Mouse (Mus musculus) adrenal gland, postnatal 25 days (tissue): ENCODE results near the gene Rab23. TPM values are rescaled to one million over a fixed set of nuclear protein-coding genes. Genes with fewer than 3 reads are reported as not detected.
A peak's percentile ranks its signal among the peaks of the same experiment; 100 is the strongest.
"Not testable (repeated sequence)": the region's sequence is repeated elsewhere in the genome, so short reads cannot be mapped to it uniquely, and the experiment has no call there.

Source experiments
- DNase-seq: peaks from one replicate; pipeline ENCODE4 v3.0.0; 2021; ENCODE audit warnings: mixed read lengths
- total RNA-seq: library from RNA; stranded (reverse); gene quantifications from 2 replicates; pipeline ENCODE4 v1.2.3, GENCODE M21; 2021

Gene Rab23
- total RNA-seq, 1 experiment from 2014 or later, result 17.6 TPM

DNA sequence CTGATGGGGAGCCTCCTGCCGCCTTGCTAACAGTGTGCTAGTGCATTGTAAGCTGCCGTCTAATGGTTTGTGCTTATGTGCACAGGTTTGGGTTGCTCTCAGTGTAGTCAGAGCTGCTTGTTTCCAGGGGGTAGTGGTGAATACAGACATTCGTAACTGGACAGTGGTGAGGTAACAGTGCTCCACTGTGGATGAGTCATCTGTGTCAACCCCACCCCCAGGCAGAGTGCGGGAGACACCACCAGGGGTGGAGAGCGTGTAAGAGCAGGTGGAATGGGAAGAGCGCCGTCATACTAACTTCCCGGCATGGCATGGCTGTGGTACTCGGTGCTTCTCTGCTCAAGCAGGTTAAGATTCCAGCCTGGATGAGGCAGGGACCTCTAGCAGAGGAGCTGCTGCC is 13.4 kb downstream of the Rab23 start:
- DNase-seq, result no peak

DNA sequence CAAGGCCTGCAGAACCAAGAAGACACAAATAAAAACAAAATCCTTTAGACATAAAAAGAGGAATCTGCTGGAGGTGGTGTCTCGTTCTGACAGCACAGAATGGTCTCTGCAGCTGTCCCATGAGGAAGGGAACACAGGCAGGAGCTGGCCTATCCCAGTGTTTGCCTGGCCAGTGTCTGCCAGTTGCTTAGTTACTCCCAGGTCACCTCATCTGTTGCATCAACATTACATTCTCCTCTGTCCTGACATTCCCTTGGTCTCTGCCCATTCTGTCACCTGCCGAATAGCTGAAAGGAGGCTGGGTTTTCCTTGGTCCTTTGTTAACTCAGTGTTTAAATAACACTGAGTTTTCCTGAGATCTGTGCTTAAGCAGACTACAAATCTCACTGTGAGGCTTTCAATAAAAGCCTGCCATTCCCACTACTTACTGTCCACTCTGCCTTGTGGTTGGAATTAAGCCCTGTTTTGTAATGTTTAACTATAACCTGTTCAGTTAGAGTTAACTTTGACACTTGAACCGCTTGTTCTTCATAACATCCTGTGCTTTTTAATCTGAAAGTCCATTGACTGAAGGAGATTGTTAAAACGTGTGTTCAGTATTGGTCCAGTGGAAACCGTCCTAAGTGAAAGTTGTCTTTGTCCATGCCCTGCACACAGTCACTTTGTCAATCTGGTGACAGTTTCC is 14.5 kb downstream of the Rab23 start:
- DNase-seq, result no peak

DNA sequence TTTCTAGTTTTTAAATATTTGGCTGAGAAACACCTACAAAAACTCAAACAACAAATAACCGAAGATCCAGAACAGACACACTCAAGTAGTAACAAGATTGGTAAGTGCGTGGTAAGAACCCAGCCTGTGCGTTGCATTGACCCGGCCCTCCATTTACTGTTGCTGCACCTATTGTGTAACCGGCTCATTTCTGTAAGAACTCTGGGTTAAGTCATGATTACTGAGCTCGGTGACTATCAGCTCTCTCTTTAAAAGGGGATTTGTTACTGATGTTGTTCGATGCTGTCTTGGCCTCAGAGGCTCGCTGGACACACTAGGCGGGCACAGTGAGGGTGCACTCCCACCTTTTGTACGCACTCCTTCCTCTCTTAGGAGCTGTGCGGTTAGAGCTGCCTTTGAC is 18.6 kb downstream of the Rab23 start:
- DNase-seq, result no peak

DNA sequence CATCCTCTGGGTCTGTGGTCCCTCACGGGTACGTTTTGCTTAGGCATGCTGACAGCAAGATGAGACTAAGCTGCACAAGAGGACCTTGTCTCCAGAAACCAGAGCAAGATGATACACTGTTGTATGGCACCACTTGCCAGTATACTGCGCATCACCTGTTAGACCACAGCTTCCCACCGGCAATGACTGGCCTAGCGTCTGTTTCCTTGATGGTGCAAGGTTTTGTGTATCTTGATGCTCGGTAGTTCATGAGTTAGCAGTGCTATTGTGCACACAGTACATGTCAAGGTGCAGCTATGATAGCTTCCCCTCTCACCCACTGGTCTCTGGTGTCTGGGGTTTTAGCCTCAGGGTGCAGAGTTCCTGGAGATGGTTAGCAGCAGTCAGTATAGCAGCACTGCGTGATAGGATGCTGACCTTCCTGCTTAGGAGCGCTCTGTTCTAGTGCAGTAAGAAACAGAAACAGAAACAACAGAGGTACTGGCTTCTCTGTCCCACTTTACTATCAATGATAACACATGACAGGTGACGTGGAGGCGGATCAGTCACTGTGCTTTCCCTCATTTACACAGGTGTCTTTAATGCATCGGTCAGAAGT is 19.1 kb downstream of the Rab23 start:
- no peak for DNase-seq

DNA sequence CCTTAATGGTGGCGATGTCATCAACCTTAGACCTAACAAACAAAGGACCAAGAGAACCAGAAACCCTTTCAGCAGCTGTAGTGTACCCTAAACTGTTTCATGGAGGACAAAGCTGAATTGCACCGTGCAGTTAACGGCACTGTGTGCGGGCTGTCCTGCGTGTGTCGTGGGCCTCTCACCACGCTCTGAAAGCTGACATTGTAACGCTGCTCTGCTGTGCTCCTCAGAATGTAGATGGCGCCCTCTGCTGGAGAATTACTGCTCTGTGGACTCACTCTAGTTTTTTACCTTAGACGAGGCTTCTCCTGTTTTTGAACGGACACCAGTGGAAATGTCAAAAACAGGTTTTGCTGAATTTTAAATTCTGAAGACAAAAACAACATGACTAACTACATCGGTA is 19.6 kb downstream of the Rab23 start:
- peak; percentile 76 for DNase-seq

DNA sequence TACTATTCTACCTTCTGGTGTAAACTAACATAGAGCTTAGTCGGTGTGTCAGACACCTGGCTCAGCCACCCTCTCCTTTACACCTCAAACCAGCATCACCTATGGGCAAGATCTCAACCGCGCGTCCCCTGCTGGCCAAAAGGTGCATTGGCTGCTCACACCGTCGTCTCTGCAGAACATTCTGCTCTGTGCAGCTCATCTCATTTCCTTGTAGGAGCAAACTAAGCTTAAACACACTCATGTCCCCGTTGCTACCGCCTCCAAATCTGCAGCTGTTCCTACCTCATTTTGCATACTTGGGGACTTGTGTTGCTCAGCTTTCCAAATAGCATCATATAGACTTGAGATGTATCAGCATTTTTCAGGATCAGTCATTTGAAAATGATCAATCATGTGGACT is 23.2 kb downstream of the Rab23 start:
- peak; percentile 14 for DNase-seq

DNA sequence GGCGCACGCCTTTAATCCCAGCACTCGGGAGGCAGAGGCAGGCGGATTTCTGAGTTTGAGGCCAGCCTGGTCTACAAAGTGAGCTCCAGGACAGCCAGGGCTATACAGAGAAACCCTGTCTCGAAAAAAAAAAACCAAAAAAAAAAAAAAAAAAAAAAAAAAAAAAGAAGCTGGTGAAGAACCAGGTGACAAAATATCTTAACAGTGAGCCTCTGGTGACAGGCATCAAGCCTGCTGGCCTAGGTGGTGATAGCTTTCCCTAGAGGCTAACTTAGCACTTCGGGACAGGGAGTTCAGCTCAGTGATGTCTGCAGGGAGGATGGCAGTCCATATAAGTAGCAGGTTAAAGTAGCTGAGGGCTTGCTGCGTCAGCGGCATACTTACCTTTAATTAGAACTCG is 25.1 kb downstream of the Rab23 start:
- not testable (repeated sequence) for DNase-seq

DNA sequence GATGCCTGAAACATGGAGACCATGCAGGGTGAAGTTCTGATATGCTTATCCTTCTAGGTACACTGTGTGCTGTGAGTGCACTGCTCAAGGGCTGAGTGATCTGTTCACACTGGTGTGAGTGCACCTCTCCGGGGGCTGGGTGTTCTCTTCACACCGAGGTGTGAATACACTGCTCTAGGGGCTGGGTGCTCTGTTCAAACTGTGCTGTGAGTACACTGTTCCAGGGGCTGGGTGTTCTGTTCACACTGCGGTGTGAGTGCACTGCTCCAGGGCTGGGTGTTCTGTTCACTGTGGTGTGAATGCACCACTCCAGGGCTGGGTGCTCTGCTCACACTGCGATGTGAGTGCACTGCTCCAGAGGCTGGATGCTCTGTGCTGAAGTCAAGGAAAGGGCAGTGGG is 26.2 kb downstream of the Rab23 start:
- DNase-seq, result no peak

DNA sequence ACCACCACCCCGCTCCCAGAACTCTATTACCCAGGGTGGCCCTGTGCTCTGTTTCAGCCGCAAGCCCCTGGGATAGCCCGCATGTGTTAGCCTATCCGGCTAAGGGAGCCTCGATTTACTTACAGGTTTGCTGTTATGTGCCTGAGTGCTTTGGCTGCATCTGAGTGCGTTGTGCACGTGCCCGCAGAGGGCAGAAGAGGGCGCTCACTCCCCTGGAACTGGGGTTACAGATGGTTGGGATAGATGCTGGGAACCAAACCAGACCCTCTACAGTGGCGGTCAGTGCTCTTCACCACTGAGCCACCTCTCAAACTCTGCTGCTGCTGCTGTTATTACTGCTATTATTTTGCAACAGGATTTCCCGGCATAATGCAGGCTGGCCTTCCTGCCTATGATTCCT is 29.4 kb downstream of the Rab23 start:
- DNase-seq, result no peak

DNA sequence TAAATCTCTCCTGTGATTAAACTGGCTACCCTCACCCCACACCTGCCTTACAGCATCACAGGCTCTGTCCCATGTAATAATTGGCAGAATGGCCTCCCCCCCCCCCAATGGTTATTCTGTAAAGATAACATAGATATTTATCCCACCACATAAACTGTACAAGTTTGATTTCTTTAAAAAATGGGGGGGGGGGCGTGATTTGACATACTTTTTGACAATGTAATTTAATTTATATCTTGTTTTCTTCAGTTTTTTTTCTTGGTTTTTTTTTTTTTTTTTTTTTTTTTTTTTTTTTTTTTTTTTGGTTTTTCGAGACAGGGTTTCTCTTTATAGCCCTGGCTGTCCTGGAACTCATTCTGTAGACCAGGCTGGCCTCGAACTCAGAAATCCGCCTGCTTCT is 30.0 kb downstream of the Rab23 start:
- DNase-seq, result not testable (repeated sequence)

DNA sequence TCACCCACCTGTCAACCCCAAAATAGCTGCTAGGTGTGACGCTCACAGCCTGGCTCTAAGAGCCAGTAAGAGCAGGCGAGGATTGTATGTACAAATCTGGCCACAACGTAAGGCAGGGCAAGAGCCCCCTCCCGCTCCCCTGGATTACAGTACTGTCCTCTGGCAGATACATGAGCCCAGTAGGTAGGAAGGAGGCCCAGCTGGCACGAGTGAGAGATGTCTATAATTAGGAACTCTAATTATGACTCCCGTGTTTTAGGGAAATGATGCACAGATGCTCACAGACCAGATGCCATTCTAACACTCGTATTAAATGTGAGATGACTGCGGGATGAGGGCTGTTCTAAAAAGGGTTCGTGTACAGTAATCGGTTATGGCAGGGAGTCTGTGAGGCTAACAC is 31.6 kb downstream of the Rab23 start:
- no peak for DNase-seq

DNA sequence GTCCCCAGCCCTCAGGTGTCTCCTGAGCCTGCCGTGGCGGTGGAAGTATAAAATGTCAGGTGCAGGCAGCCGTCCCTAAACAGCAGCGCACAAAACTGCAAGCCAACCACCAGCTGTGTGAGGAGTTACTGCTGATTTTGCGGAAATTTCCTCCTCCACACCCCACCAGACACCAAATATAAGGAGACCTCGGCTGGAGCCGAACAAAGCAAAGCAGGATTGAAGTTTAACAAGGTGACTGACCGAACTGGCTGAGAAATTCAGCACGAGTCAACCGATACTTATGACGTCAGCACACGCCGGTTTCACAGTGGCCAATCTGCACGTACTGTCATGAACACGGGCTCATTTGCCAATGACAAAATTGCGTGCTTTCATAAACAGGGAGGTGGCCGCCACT is 34.4 kb downstream of the Rab23 start:
- DNase-seq, result no peak

DNA sequence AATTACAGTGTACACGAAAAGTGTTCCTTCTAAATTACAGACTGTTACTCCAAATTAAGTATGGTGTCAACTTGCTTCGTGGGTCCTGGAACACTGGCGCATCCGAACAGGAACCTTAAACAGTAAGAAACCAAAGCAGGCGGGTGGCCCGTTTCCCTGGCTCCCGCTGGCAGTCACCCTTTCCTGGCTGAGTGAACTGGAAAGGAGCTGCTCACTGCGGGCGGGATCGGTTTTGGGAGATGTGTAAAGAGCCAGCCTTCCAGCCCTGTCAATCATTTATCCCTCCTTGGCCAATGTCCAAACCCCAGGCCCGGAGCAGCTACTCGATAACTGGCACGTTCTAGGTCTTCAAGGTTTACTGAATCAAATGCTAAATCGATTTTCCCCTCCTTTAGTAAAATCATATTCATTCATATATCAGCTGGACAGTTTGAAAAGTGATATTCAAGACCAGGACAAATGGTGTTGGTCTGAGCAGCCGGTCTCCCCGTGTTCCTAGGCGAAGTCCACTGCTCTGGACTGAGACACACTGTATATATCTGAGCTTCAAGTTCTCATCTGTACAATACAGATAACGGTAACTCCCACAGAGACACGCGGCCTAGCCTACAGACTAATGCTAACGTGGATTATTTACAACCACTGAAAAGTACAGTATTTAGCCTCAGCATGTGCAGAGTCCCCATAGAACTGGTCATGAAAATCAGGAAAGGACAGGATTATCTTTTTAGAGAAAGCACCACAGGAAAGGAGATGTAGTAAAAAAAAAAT is 35.5 kb downstream of the Rab23 start:
- DNase-seq, result no peak

DNA sequence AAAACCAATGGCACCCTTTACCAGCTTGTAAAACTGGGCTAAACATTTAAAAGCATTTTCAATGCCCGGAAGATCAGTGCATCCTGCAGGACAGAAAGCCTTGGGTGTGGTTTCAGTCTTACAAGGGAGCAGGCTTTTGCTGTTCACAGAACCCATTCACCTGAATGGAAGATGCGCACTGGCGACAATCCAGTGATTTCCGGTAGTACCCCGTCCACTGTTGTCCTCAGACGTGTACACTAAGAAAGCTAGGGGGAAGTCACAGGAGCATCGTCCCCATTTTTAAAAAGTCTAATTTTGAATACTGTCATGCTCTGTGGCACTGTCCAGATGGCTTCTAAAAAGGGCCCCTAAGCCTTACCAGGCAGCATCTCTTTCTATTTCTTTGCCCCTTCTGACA is 36.1 kb downstream of the Rab23 start:
- no peak for DNase-seq

DNA sequence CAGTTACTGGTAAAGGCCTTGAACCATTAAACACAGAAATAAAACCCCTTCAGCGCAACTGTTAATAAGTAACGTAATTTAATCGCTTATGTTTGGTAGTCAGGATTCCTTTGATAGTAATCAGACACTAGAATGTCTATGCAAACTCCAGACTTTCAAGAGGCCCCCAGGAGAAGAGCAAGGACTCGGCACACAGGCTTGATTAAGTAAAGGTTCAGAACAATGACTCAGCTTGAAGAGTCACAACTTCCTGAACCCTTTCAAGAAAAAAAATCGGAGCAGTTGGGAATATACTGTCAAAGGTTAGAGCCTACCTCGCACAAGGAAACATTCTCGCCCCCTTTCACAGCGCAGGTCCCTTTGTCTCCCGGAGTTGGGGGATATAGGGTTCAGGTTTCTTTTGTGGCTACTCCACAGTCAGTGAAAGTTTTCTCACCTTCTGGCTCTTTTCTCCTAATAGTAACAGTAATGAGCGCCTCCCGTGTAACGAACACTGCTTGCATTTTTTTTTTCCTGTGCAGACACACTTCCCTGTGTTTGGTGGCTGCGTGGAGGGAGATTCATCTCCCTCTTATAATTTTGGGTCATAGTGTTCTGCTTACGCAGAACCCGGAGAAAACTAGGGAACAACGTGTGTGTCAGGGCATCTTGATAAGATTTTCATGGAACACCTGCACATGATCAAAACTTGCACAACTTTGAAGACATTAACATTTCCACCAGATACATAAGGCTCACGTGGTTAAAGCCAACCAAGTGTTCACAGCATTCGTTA is 36.8 kb downstream of the Rab23 start:
- DNase-seq, result no peak

DNA sequence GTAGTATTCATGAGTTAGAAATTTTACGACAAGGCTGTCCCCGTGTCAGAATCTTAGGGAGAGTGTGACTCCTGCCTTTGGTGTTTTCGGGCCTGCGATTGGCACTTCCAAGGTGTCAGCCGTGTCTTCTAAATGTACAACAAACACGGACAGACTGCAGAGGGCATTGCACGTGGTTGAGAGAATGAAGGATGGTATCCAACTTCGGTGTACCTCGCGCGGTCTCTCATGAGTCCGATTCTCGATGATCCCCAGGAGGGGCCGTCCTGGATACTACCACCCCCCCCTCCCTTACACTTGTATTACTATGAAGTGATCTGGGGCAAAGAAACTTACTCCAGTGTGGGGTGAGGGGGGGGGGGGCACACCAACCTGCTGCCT is 37.3 kb downstream of the Rab23 start:
- DNase-seq, result no peak

DNA sequence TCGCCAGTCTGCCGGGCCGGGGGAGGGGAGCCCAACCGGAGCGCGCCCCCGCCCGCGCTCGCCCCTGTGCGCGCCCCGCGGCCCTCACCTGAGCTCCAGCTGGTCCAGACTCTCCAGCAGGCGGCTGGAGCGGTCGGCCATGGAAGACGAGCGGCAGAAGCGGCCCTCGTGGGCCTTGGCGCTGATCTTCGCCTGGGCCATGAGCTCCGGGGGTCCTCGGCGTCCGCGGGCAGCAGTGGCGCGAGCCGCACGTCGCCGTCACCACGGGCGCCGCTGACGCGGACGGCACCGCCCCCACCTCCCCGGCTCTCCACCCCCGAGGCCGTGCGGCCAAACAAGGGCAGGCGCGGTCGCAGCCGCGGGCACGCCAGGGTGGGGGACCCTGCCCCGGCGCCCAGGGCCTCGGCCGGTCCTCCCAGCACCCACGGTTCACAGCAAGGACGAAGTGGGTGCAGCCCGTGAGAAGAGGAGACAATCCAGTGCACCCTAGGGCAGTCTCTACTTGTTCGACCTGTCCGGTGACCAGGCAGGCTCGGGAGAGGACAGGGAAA is 37.9 kb downstream of the Rab23 start, which contains the start of gene Bag2:
TSS of gene Bag2 (minus strand) at position 305 of the 551 bp plus-strand sequence.
- peak; percentile 77 for DNase-seq

DNA sequence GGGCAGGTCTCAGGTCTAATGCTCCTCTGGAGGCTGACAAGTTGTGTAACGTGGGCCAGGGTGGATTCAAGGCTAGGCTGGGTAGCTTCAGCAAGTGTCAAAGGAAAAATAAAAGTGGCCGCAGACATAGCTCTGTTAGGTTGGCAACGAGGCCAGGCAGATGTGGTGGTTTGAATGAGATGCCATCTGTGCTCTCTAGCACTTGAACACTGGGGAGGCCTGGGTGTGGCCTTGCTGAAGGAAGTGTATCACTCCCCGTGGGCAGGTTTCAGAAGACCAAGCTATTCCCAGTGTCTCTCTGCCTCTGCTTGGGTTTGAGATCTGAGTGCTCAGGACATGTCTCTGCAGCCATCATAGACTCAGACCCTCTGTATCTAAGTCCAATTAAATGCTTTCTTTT is 38.8 kb downstream of the Rab23 start:
- no peak for DNase-seq

DNA sequence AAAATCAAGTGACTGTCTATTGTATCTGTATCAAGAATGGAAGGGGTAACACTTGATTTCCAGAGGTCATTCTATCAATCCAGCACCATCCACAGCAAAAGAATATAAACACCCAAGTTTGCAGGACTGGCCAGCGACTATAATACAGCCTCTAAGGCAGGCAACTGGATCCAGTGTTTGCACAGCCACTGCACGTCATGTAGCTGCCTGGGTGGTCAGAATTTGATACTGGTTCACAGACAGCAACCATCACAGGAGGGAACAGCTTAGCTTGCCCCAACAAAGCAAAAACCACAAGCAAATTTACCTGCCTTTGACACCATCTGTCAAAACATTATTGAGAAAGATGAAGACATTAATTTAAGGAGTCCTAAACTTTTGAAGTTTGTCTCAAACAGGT is 44.1 kb downstream of the Rab23 start:
- DNase-seq, result no peak

DNA sequence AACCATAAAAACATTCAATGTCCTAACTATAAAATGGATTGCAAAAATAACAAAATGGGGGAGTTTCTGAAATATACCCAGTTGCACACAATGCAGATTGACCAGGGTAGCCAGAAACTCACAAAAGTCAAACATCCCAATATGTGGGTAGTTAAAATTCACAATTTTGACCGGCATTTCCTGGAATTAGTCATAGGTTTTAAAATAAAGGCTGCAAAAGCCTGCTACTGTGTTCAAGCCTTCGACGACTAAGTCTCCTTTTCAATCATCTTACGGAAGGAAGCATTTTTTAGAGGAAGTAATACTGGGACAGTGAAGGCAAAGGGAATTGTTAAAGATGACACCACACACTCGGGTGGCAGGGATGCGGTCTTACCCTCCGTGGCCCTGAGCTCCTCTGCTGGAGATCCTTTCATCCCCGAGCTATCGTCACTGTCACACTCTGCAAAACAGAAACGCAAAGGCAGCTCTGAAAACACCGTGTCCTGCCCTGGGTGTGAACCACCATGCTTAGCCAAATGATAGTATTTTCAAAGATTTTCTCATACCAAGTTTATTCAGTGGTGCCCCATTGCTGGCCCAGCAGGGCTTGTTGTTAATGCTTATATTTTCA is 45.9 kb downstream of the Rab23 start:
- DNase-seq, result no peak

DNA sequence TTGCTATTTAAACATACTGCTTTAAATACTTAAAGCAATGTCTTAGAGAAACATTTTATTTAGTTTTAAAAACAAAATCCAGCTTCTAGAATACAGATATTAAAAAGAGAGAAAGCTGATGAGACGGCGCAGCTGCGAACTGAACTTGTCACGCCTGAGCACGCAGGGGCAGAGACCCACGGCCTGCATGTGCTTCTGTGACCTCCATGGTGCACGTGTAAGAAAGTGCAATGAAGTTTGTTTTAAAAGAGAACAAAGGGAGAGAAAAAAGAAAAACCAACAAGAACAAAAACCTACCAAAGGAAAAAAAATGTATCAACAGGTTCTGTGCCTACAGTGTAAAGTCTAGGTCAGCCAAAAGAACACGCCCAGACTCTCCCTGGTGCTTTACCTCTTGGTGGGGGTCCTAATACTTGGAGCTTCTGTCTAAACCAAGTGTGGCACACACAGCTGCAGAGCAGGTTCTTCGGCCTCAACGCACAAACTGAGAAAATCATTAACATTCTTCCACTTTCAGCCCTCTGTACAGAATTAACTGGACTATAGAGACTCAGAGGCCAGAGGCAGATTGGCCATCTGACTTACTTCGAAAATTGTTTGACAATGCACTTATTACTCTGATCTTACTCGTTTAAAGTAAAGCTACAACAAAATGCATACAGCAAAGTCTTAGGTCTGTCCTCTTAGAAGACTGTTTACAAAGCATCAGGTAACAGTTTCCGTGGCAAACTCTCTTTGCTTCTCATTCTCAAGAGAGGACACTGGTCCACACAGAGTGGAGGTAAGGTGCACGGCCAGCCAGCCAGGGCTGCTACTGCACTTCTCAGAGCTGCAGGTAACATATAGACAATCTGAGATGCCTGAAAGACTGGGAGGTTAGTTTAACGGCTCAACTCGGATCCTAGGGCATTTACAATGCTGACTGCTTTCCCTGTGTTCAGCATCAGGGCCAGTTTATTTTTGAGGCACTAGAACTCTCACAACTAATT is 47.1 kb downstream of the Rab23 start:
- DNase-seq, result no peak
